Mouse (Mus musculus): ENCODE measurements around the gene 1700028P14Rik.

GRCm38 (mm10) chr19:23578606-23579355 is 73.8 kb downstream of the 1700028P14Rik start:
- no peak for TF ChIP-seq CTCF (IDR thresholded peaks at IDR 0.05; ENCODE audit: low read depth)
- TF ChIP-seq EP300 (optimal IDR thresholded peaks at IDR 0.05) = no peak

Data from stomach, postnatal 0 days (tissue).